7 mouse cellular contexts compared by ENCODE assay signal in genomic region chr17:46384061-46384801, GRCm38 (mm10). TPM values are rescaled to one million over a fixed set of nuclear protein-coding genes. Genes with fewer than 3 reads are reported as not detected.
DNase-seq lines count a peak whose midpoint lies in the region; ATAC-seq and TF ChIP-seq lines count a peak whose summit lies in the region.

No protein-coding gene starts in this region.

- H3K9me3 ChIP-seq in G1E (replicated peaks) = no peaks in the 10 kb centered on the region
- H3K9me3 ChIP-seq in forebrain, embryonic 10.5 days = no peaks in the 10 kb centered on the region
- H3K9me3 ChIP-seq in hindbrain, embryonic 12.5 days (replicated peaks) = no peaks in the 10 kb centered on the region
- H3K9me3 ChIP-seq in limb, embryonic 12.5 days = no peaks in the 10 kb centered on the region
- H3K9me3 ChIP-seq in midbrain, embryonic 15.5 days = no peaks in the 10 kb centered on the region
- H3K9me3 ChIP-seq in stomach, embryonic 15.5 days = no peaks in the 10 kb centered on the region

- H3K27me3 ChIP-seq in G1E (ENCODE audit: insufficient read depth, low read length) = 0 out of 2 replicates have a peak, but pooled peaks cover under 1% of the 10 kb centered on the region
- H3K27me3 ChIP-seq in forebrain, embryonic 10.5 days (ENCODE audit: poor library complexity, severe bottlenecking) = no peaks in the 10 kb centered on the region
- no peaks in the 10 kb centered on the region for H3K27me3 ChIP-seq in hindbrain, embryonic 12.5 days
- H3K27me3 ChIP-seq in limb, embryonic 12.5 days = no peaks in the 10 kb centered on the region
- H3K27me3 ChIP-seq in midbrain, embryonic 15.5 days (replicated peaks) = no peaks in the 10 kb centered on the region
- no peaks in the 10 kb centered on the region for H3K27me3 ChIP-seq in stomach, embryonic 15.5 days (replicated peaks)

- ATAC-seq in G1E (ENCODE audit: extremely low read depth, insufficient number of reproducible peaks, low FRiP score, poor library complexity, severe bottlenecking) = no peak
- peak; percentile 18 for ATAC-seq in hindbrain, embryonic 12.5 days (ENCODE audit: low FRiP score)
- no peak for ATAC-seq in limb, embryonic 12.5 days (ENCODE audit: insufficient number of reproducible peaks, insufficient read depth, low FRiP score, low TSS enrichment, low read depth)
- ATAC-seq in midbrain, embryonic 15.5 days (replicated peaks) = peak; percentile 54; the same call in 1 of the 2 replicates
- ATAC-seq in stomach, embryonic 15.5 days (ENCODE audit: insufficient read depth, low FRiP score, low read depth) = no peak

- peak overlapping the region; percentile 63 for H3K4me2 ChIP-seq in hindbrain, embryonic 12.5 days (replicated peaks)
- peak overlapping the region; percentile 72 for H3K4me2 ChIP-seq in limb, embryonic 12.5 days
- H3K4me2 ChIP-seq in midbrain, embryonic 15.5 days = peak overlapping the region; percentile 68
- H3K4me2 ChIP-seq in stomach, embryonic 15.5 days = peak overlapping the region; percentile 79

- H3K27ac ChIP-seq in forebrain, embryonic 10.5 days = peak overlapping the region; percentile 96
- H3K27ac ChIP-seq in hindbrain, embryonic 12.5 days = peak overlapping the region; percentile 94
- H3K27ac ChIP-seq in limb, embryonic 12.5 days = peak overlapping the region; percentile 91
- peak overlapping the region; percentile 89 for H3K27ac ChIP-seq in midbrain, embryonic 15.5 days
- H3K27ac ChIP-seq in stomach, embryonic 15.5 days = peak overlapping the region; percentile 86

- peak overlapping the region; percentile 84 for H3K4me3 ChIP-seq in G1E (ENCODE audit: low read depth, low read length)
- H3K4me3 ChIP-seq in forebrain, embryonic 10.5 days = peak overlapping the region; percentile 93
- H3K4me3 ChIP-seq in hindbrain, embryonic 12.5 days = peak overlapping the region; percentile 97
- H3K4me3 ChIP-seq in limb, embryonic 12.5 days (replicated peaks) = peak overlapping the region; percentile 96
- peak overlapping the region; percentile 79 for H3K4me3 ChIP-seq in midbrain, embryonic 15.5 days
- H3K4me3 ChIP-seq in stomach, embryonic 15.5 days (replicated peaks) = peak overlapping the region; percentile 68

- no peak for TF ChIP-seq CTCF in G1E (IDR thresholded peaks at IDR 0.05; ENCODE audit: low read depth, low read length)

- H3K36me3 ChIP-seq in G1E (replicated peaks) = peaks cover 17% of the 10 kb centered on the region
- peaks cover 28% of the 10 kb centered on the region for H3K36me3 ChIP-seq in forebrain, embryonic 10.5 days (replicated peaks)
- H3K36me3 ChIP-seq in hindbrain, embryonic 12.5 days = peaks cover 19% of the 10 kb centered on the region
- H3K36me3 ChIP-seq in limb, embryonic 12.5 days = peaks cover 26% of the 10 kb centered on the region
- no peaks in the 10 kb centered on the region; the same call in 1 of the 2 replicates for H3K36me3 ChIP-seq in midbrain, embryonic 15.5 days (replicated peaks)
- peaks cover 8% of the 10 kb centered on the region; the same call in 1 of the 2 replicates for H3K36me3 ChIP-seq in stomach, embryonic 15.5 days

- under 1% methylated on average over 70 of the region's 70 CpGs for WGBS in forebrain, embryonic 10.5 days
- under 1% methylated on average over 55 of the region's 70 CpGs for WGBS in hindbrain, embryonic 12.5 days
- WGBS in limb, embryonic 12.5 days = under 1% methylated on average over 64 of the region's 70 CpGs
- WGBS in midbrain, embryonic 15.5 days = under 1% methylated on average over 68 of the region's 70 CpGs
- WGBS in stomach, embryonic 15.5 days = under 1% methylated on average over 51 of the region's 70 CpGs

- peaks cover 18% of the 10 kb centered on the region for H3K4me1 ChIP-seq in G1E (ENCODE audit: insufficient read depth, low read depth, low read length)
- peaks cover 33% of the 10 kb centered on the region for H3K4me1 ChIP-seq in forebrain, embryonic 10.5 days
- H3K4me1 ChIP-seq in hindbrain, embryonic 12.5 days = peaks cover 19% of the 10 kb centered on the region
- H3K4me1 ChIP-seq in limb, embryonic 12.5 days (replicated peaks) = peaks cover 12% of the 10 kb centered on the region
- H3K4me1 ChIP-seq in midbrain, embryonic 15.5 days = peaks cover 19% of the 10 kb centered on the region
- H3K4me1 ChIP-seq in stomach, embryonic 15.5 days = peaks cover 8% of the 10 kb centered on the region; the same call in 1 of the 2 replicates

- peak overlapping the region; percentile 98 for H3K9ac ChIP-seq in hindbrain, embryonic 12.5 days
- H3K9ac ChIP-seq in limb, embryonic 12.5 days (replicated peaks) = peak overlapping the region; percentile 98
- H3K9ac ChIP-seq in midbrain, embryonic 15.5 days = peak overlapping the region; percentile 83
- peak overlapping the region; percentile 68 for H3K9ac ChIP-seq in stomach, embryonic 15.5 days

- peak; percentile 48 for DNase-seq in G1E (ENCODE audit: low spot score)
- DNase-seq in adrenal gland, postnatal 36 days = peak; percentile 20 to 44
- peak; percentile 55 for DNase-seq in forebrain, embryonic 10.5 days (ENCODE audit: extremely low spot score, low spot score)

RNA-seq across cellular contexts. Expression of gene Zfp318, which starts 0.7 kb away (rescaled TPM):
- total RNA-seq in G1E (2014; fragmentation: Nextera tagmentation) (45.3 and 46.6 TPM in 2 replicates), G1E (2017) (25.2 and 27.5 TPM in 2 replicates)
- 3.5 and 4.1 TPM in 2 replicates for polyA plus RNA-seq in G1E (2012)
- total RNA-seq in adrenal gland, postnatal 36 days (2021) = 10 to 100 TPM; 23.3 to 29.0 TPM
- polyA plus RNA-seq in forebrain, embryonic 10.5 days (2016; fragmentation: Nextera tagmentation; extraction: Ambion mirVana) = 6.8 and 7.1 TPM in 2 replicates
- polyA plus RNA-seq in hindbrain, embryonic 12.5 days (2016; fragmentation: Nextera tagmentation; extraction: Ambion mirVana) = 24.4 and 25.3 TPM in 2 replicates
- polyA plus RNA-seq in limb, embryonic 12.5 days (2016; fragmentation: Nextera tagmentation; extraction: Ambion mirVana) = 16.5 and 17.7 TPM in 2 replicates
- 18.7 and 21.8 TPM in 2 replicates for polyA plus RNA-seq in midbrain, embryonic 15.5 days (2015; fragmentation: Nextera tagmentation; extraction: Ambion mirVana)
- polyA plus RNA-seq in stomach, embryonic 15.5 days (2015; fragmentation: Nextera tagmentation; extraction: Ambion mirVana) = 8.2 and 9.8 TPM in 2 replicates

RNA-seq across cellular contexts. Expression of gene Crip3, which starts 44.5 kb away (rescaled TPM):
- total RNA-seq in G1E (2014; fragmentation: Nextera tagmentation) (not detected in 2 replicates), G1E (2017) (0.12 TPM in 1 of 2 replicates, not detected in the other)
- polyA plus RNA-seq in G1E (2012) = not detected in 2 replicates
- 1 to 10 TPM in 1 of 2 experiments, under 1 TPM in 1; 0.43 to 1.1 TPM for total RNA-seq in adrenal gland, postnatal 36 days (2021)
- 0.76 TPM in 1 of 2 replicates, not detected in the other for polyA plus RNA-seq in forebrain, embryonic 10.5 days (2016; fragmentation: Nextera tagmentation; extraction: Ambion mirVana)
- 0.57 and 0.95 TPM in 2 replicates for polyA plus RNA-seq in hindbrain, embryonic 12.5 days (2016; fragmentation: Nextera tagmentation; extraction: Ambion mirVana)
- polyA plus RNA-seq in limb, embryonic 12.5 days (2016; fragmentation: Nextera tagmentation; extraction: Ambion mirVana) = 0.40 and 0.63 TPM in 2 replicates
- polyA plus RNA-seq in midbrain, embryonic 15.5 days (2015; fragmentation: Nextera tagmentation; extraction: Ambion mirVana) = 2.0 and 3.0 TPM in 2 replicates
- 1.3 and 1.9 TPM in 2 replicates for polyA plus RNA-seq in stomach, embryonic 15.5 days (2015; fragmentation: Nextera tagmentation; extraction: Ambion mirVana)

RNA-seq across cellular contexts. Expression of gene Slc22a7, which starts 54.0 kb away (rescaled TPM):
- not detected in 2 replicates for total RNA-seq in G1E (2014; fragmentation: Nextera tagmentation)
- not detected in 2 replicates for total RNA-seq in G1E (2017)
- polyA plus RNA-seq in G1E (2012) = not detected in 2 replicates
- total RNA-seq in adrenal gland, postnatal 36 days (2021) = not detected
- polyA plus RNA-seq in forebrain, embryonic 10.5 days (2016; fragmentation: Nextera tagmentation; extraction: Ambion mirVana) = not detected in 2 replicates
- polyA plus RNA-seq in hindbrain, embryonic 12.5 days (2016; fragmentation: Nextera tagmentation; extraction: Ambion mirVana) = not detected in 2 replicates
- not detected in 2 replicates for polyA plus RNA-seq in limb, embryonic 12.5 days (2016; fragmentation: Nextera tagmentation; extraction: Ambion mirVana)
- not detected in 2 replicates for polyA plus RNA-seq in midbrain, embryonic 15.5 days (2015; fragmentation: Nextera tagmentation; extraction: Ambion mirVana)
- polyA plus RNA-seq in stomach, embryonic 15.5 days (2015; fragmentation: Nextera tagmentation; extraction: Ambion mirVana) = not detected in 2 replicates

RNA-seq across cellular contexts. Expression of gene Abcc10, which starts 56.1 kb away (rescaled TPM):
- total RNA-seq in G1E (2014; fragmentation: Nextera tagmentation) = 8.6 and 9.4 TPM in 2 replicates
- total RNA-seq in G1E (2017) = 3.1 and 3.8 TPM in 2 replicates
- polyA plus RNA-seq in G1E (2012) = 11.6 and 11.7 TPM in 2 replicates
- 1 to 10 TPM; 6.8 to 7.4 TPM for total RNA-seq in adrenal gland, postnatal 36 days (2021)
- polyA plus RNA-seq in forebrain, embryonic 10.5 days (2016; fragmentation: Nextera tagmentation; extraction: Ambion mirVana) = 5.8 and 6.1 TPM in 2 replicates
- polyA plus RNA-seq in hindbrain, embryonic 12.5 days (2016; fragmentation: Nextera tagmentation; extraction: Ambion mirVana) = 9.7 and 10.8 TPM in 2 replicates
- 7.7 and 8.2 TPM in 2 replicates for polyA plus RNA-seq in limb, embryonic 12.5 days (2016; fragmentation: Nextera tagmentation; extraction: Ambion mirVana)
- polyA plus RNA-seq in midbrain, embryonic 15.5 days (2015; fragmentation: Nextera tagmentation; extraction: Ambion mirVana) = 10.7 TPM in 2 replicates
- polyA plus RNA-seq in stomach, embryonic 15.5 days (2015; fragmentation: Nextera tagmentation; extraction: Ambion mirVana) = 5.3 and 5.9 TPM in 2 replicates

Comparison
In these comparisons a context has a peak if more than half of its experiments do, and no peak if none do; other contexts are left out.
1. ATAC-seq: peak in hindbrain, embryonic 12.5 days (single experiment) and midbrain, embryonic 15.5 days (single experiment); none in G1E (single experiment), limb, embryonic 12.5 days (single experiment) and stomach, embryonic 15.5 days (single experiment).
2. Peak in every context shown above with its lines, with median percentiles within 50 percentile points of each other: DNase-seq, H3K4me3 ChIP-seq, H3K27ac ChIP-seq, H3K4me2 ChIP-seq and H3K9ac ChIP-seq.